Mouse (Mus musculus): ENCODE results near the gene 1600014C23Rik. TPM values are rescaled to one million over a fixed set of nuclear protein-coding genes. Genes with fewer than 3 reads are reported as not detected.

1600014C23Rik gene
- total and polyA plus RNA-seq, 3 experiments = 0.81 to 2.7 TPM; not detected in 1

- TF ChIP-seq USF2 (IDR thresholded peaks at IDR 0.05; ENCODE audit: borderline replicate concordance in 1 of 2, insufficient read depth in 1 of 2, low read depth in 1 of 2, low read length in 2 of 2) (no peak), ZMIZ1 (IDR thresholded peaks at IDR 0.05; ENCODE audit: low read depth, low read length) (no peak), GATA1 (IDR thresholded peaks at IDR 0.05; ENCODE audit: low read depth, low read length) (no peak), EP300 (IDR thresholded peaks at IDR 0.05; ENCODE audit: low read depth in 1 of 2, low read length in 2 of 2) (0 out of 4 replicates have a peak, but pooled peaks of 1 of the 2 experiments have one; percentile 12), MAFK (IDR thresholded peaks at IDR 0.05; ENCODE audit: borderline replicate concordance, low read depth, low read length) (no peak), CTCF (IDR thresholded peaks at IDR 0.05 in 2 of 3, conservative IDR thresholded peaks at IDR 0.05 in 1 of 3; ENCODE audit: control insufficient read depth in 1 of 3, insufficient read depth in 1 of 3, low read depth in 2 of 3, low read length in 3 of 3, poor library complexity in 1 of 3, severe bottlenecking in 1 of 3) (peak; percentile 90 to 98 (median 95)), CHD2 (IDR thresholded peaks at IDR 0.05; ENCODE audit: low read length) (no peak), POLR2AphosphoS5 (IDR thresholded peaks at IDR 0.05; ENCODE audit: borderline replicate concordance, low read depth, low read length) (no peak), ELF1 (IDR thresholded peaks at IDR 0.05; ENCODE audit: low read depth, low read length) (no peak), JUND (IDR thresholded peaks at IDR 0.05; ENCODE audit: low read depth, low read length) (0 out of 2 replicates have a peak, but pooled peaks have one; percentile 19), ETS1 (IDR thresholded peaks at IDR 0.05; ENCODE audit: low read depth, low read length) (no peak), E2F4 (IDR thresholded peaks at IDR 0.05; ENCODE audit: borderline replicate concordance, low read depth, low read length) (no peak)
Measured at GRCm38 (mm10) chr17:45731172-45731864, 2.3 kb downstream of the 1600014C23Rik start (continued).

- Histone ChIP-seq H3K79me2 (ENCODE audit: control insufficient read depth, insufficient read depth, low read length, poor library complexity) (no peaks in the 10 kb centered on the region; the same call in 1 of the 2 replicates), H3K9ac (ENCODE audit: control insufficient read depth, low read depth, low read length, poor library complexity, severe bottlenecking) (no peak overlapping the region), H3K9me3 (replicated peaks; ENCODE audit: insufficient read depth, low read length) (no peaks in the 10 kb centered on the region), H3K27ac (ENCODE audit: control insufficient read depth, low read depth, low read length) (no peak overlapping the region), H3K36me3 (ENCODE audit: control insufficient read depth in 1 of 2, insufficient read depth in 2 of 2, low read length in 2 of 2) (no peaks in the 10 kb centered on the region; a peak in 1 of 4 replicates), H3K4me3 (ENCODE audit: control insufficient read depth in 1 of 2, insufficient read depth in 1 of 2, low read depth in 2 of 2, low read length in 2 of 2) (no peak overlapping the region), H3K4me1 (ENCODE audit: control insufficient read depth in 1 of 2, insufficient read depth in 2 of 2, low read length in 2 of 2) (peaks cover 9 to 27% of the 10 kb centered on the region in 2 experiments), H3K27me3 (ENCODE audit: control insufficient read depth in 1 of 2, insufficient read depth in 2 of 2, low read length in 2 of 2) (no peaks in the 10 kb centered on the region)
- DNase-seq (ENCODE audit: low read depth, low spot score) = no peak
- no peak for TF ChIP-seq MEF2A (IDR thresholded peaks at IDR 0.05; ENCODE audit: extremely low read depth, insufficient replicate concordance, low read depth, low read length, poor library complexity, severe bottlenecking)
- no peak for TF ChIP-seq SIN3A (IDR thresholded peaks at IDR 0.05; ENCODE audit: low read length)
- no peak for TF ChIP-seq EP300 (IDR thresholded peaks at IDR 0.05; ENCODE audit: low read depth in 1 of 2, low read length in 2 of 2)
Measured at GRCm38 (mm10) chr17:45730696-45731095, 2.9 kb downstream of the 1600014C23Rik start.

DNA sequence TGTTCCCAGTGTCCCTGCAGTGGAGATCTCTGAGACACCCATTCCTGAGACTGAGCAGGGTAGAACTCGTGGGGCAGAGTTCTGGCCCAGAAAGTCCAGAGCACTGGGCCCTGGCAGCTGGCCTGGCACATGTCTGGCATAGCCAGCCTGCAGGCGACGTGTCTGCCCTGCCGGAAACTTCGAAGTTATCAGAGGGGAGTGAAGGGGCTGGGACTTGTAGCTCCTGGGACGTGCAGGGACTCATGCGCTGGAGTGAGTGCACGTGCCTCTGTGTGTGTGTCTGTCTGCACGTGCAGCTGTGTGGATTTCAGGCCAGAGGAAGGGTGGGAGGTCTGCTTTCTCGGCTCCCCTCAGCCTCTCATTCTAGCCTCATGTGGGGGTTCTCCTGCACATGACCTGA lies 4.3 kb downstream of the 1600014C23Rik start:
- no peaks in the 10 kb centered on the region; the same call in 1 of the 2 replicates for H3K79me2 ChIP-seq (ENCODE audit: control insufficient read depth, insufficient read depth, low read length, poor library complexity)
- no peak overlapping the region for H3K4me3 ChIP-seq (ENCODE audit: control insufficient read depth in 1 of 2, insufficient read depth in 1 of 2, low read depth in 2 of 2, low read length in 2 of 2)
- no peak overlapping the region; the same call in 1 of the 2 replicates for H3K9ac ChIP-seq (ENCODE audit: control insufficient read depth, low read depth, low read length, poor library complexity, severe bottlenecking)
- peak; percentile 68 for DNase-seq (ENCODE audit: low read depth, low spot score)
- H3K4me1 ChIP-seq (ENCODE audit: control insufficient read depth in 1 of 2, insufficient read depth in 2 of 2, low read length in 2 of 2) = peaks cover 7 to 15% of the 10 kb centered on the region in 2 experiments; a peak in 3 of 4 replicates
- no peaks in the 10 kb centered on the region for H3K9me3 ChIP-seq (replicated peaks; ENCODE audit: insufficient read depth, low read length)
- H3K27ac ChIP-seq (ENCODE audit: control insufficient read depth, low read depth, low read length) = no peak overlapping the region
- no peaks in the 10 kb centered on the region; a peak in 1 of 4 replicates for H3K36me3 ChIP-seq (ENCODE audit: control insufficient read depth in 1 of 2, insufficient read depth in 2 of 2, low read length in 2 of 2)
- H3K27me3 ChIP-seq (ENCODE audit: control insufficient read depth in 1 of 2, insufficient read depth in 2 of 2, low read length in 2 of 2) = no peaks in the 10 kb centered on the region
- TF ChIP-seq RCOR1 (IDR thresholded peaks at IDR 0.05; ENCODE audit: low read depth, low read length) (no peak), USF2 (IDR thresholded peaks at IDR 0.05; ENCODE audit: borderline replicate concordance in 1 of 2, insufficient read depth in 1 of 2, low read depth in 1 of 2, low read length in 2 of 2) (no peak), USF1 (IDR thresholded peaks at IDR 0.05; ENCODE audit: low read depth, low read length) (peak; percentile 45; the same call in 1 of the 2 replicates), MAZ (IDR thresholded peaks at IDR 0.05; ENCODE audit: low read depth, low read length) (no peak), MAFK (IDR thresholded peaks at IDR 0.05; ENCODE audit: borderline replicate concordance, low read depth, low read length) (no peak), MEF2A (IDR thresholded peaks at IDR 0.05; ENCODE audit: extremely low read depth, insufficient replicate concordance, low read depth, low read length, poor library complexity, severe bottlenecking) (no peak), ZMIZ1 (IDR thresholded peaks at IDR 0.05; ENCODE audit: low read depth, low read length) (no peak), MYC (IDR thresholded peaks at IDR 0.05; ENCODE audit: low read depth, low read length) (no peak), JUND (IDR thresholded peaks at IDR 0.05; ENCODE audit: low read depth, low read length) (no peak), MAX (IDR thresholded peaks at IDR 0.05; ENCODE audit: low read length) (peak; percentile 81), KAT2A (conservative IDR thresholded peaks at IDR 0.05; ENCODE audit: low read depth, low read length) (no peak), TBP (IDR thresholded peaks at IDR 0.05; ENCODE audit: low read depth, low read length) (no peak), CHD2 (IDR thresholded peaks at IDR 0.05; ENCODE audit: low read length) (no peak), BHLHE40 (IDR thresholded peaks at IDR 0.05; ENCODE audit: borderline replicate concordance, low read depth, low read length) (peak; percentile 98), CHD1 (IDR thresholded peaks at IDR 0.05; ENCODE audit: low read depth, low read length) (no peak), NELFE (IDR thresholded peaks at IDR 0.05; ENCODE audit: low read depth, low read length) (no peak), ZNF384 (IDR thresholded peaks at IDR 0.05; ENCODE audit: low read depth, low read length) (no peak), MXI1 (IDR thresholded peaks at IDR 0.05; ENCODE audit: low read depth, low read length) (peak; percentile 82)
